Mouse (Mus musculus) kidney, postnatal 25 days (tissue): ENCODE data around the gene Ercc1.

Source experiments
- DNase-seq, 2 experiments: peaks; one replicate each; pipeline ENCODE4 v3.0.0; 2021; ENCODE audit warnings: mixed read lengths in 2 of 2

Gene Ercc1

DNA sequence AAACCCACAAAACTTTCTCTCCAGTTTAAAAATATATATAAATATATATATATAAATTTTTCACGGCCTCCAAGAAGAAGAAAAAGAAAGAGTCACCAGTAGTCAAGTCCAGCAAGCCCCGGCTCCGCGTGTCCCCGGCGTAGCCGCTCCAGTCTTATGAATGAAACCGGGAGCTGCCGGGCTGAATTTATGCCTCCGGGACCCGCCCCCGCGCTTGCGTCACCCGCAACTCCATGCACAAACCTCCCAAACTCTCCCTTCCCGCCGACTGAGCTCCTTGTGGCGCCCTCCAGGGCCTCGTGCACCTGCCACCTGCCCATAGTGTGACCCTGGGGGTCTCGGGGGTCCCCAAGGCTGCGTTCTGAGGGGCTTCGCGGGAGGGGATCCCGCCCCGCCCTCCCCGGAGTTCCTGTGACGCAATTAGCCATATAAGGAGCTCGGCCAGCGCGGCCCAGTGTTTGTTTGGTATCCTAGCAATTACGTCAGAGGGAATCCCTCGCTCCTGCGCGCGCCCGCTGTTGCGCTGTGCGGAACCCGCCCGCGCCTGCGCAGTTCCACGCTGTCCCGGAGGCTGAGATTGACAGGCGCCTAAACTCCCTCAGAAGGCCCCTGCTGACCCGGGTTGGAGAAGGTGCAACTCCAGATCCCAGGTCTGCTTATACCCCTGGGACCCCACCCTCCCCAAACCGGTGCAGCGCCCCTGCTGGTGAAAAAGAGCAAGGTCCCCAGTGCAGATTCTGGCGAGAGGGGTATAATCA lies 34.5 kb upstream of the Ercc1 start, which contains the start of gene Fosb:
Gene Fosb, minus strand, starts transcription at position 168 of the 758 bp plus-strand sequence.
- peak; percentile 97 for DNase-seq

DNA sequence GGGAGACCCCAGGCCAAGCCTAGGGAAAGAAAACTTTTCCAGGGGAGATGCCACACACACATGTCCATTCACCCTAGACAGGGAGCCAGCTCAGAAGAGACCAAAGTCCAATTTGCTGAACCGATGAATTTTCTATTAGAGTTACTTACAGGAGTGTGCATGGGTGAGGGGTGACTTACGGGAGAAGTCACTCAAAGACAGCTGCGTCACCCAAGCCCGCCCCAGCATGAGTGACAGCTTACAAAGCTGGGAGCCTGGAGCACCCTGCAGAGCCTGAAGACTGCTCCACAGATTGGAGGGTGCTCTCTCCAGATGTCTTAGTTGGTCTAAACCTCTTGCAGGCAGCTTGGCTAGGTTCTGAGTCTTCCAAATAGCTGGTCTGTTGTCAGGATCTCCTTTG lies 32.6 kb upstream of the Ercc1 start:
- peak; percentile 26 to 63 for DNase-seq

DNA sequence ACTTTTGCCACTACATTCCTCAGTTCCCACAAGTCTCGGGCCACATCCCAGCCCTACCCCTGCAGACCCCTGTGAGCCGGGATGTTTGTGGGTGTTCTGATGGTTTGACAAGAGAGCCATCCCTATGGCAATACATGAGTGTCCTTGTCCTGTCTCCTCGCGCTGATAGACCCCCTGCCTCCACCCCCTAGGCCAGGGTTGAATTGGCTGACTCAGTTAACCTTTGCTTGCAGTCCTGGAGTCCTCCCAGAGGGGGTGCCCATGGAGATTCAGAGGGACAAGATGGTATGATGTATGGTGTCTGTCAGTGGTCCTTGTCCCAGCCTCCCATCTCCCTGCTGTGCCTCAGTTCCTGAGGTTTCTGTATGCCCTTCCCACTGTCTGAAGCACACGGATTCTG lies 30.5 kb upstream of the Ercc1 start:
- DNase-seq = no peak

DNA sequence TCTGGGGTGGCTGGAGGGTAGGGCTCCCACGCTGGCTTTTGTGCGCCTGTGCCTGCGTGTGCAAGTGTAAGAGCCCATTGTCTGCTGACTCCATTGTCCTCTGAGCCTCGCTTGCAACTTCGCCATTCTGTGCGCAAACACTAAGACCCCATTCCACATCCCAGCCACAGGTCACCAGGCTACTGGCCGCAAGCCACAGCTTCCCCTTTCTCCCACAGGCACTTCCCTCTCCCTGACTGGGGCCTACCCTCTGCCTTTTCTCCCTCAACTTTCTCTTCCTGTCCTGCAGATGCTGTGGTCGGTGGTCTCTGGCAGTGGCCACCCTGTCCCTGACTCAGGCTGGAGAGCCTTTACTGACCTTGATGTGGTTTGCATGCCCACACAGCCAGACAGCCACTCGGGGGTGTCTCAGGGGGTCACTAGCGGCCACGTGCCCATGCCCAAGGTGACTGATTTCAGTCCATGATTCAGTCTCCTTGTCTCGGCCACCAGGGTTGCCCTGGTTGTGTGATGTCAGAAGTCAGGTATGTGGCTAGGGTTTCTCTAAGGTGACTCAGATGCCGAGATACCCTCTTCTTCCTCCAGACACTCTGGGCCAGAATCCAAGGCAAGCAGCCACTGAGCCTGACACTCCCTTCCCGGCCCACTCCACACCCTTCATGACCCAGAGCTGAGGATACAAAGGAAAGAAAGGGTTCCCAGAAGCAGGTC lies 28.0 kb upstream of the Ercc1 start:
- DNase-seq = no peak

DNA sequence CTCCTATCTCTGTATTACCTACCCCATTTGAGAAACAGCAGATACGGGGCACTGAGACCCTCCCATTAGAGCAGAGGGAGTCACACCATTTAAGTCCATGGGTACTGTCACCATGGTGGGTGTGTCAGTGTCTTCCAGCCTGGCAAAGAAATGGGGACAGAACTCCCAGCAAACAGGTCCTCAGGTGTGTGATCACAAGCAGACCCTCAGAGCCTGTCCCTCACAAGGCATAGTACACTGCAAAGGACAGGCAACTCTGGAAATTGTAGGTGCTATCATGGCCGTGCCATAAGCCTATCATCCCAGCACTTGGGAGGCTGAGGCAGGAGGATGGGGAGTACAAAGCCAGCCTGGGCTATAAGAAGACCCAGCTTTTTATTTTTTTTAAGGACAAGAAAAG lies 26.4 kb upstream of the Ercc1 start:
- no peak for DNase-seq

DNA sequence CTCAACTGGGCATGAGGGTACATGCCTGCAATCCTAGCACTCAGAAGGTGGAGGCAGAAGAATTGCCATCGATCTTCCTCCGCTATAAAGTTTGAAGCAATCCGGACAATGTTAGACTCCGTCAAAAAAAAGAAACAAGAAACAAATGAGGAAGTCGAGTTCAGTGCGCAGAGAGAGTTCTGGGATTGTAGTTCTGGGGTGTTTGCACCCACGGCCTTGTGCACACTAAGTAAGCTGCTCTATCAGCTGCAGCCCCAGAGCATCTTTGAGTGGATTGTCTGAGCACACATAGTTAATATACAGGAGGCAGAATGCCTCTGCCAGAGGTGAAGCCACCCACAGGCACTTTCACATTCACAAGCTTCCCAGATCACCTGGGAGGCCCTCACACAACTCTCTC lies 25.9 kb upstream of the Ercc1 start:
- no peak for DNase-seq

DNA sequence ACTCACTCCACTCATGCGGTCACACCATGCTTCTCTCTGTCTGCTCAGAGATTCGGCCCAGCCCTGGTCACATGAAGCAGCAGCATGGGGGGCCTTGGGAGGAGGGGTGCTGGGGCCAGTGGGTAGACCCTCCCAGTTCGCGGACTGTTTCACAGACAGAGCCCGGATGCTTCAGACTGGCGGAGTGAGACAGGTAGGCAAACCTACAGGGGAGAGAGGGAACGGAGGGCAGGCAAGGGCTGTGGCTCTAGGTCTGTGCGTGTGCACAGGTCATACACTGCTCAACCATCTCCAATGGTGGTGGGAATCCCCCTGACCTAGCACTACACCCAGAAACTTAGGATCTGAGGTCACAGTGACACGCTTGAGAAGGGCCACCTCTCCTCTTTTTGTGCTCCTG lies 25.1 kb upstream of the Ercc1 start:
- DNase-seq = peak in 1 of 2 experiments; percentile 46

DNA sequence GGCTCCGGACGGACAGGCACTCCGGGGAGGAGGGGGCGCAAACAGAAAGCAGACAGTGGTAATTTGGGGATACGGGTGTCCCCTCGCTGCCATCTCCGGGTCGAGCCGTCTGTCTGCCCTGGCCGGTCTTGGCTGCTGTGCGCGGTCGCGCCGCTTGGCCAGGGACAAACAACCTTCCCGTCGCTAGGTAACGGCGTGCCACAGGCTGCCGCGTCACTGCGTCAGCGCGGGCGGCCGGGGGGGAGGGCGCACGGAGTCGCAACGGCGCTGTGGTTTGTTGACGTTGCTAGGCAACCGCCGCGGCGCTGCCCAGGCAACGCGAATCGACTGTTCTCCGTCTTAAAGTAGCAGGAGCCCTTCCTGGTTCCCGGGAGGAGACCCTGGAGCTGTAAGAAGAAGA lies 24.7 kb upstream of the Ercc1 start:
- DNase-seq = peak; percentile 98 to 99

DNA sequence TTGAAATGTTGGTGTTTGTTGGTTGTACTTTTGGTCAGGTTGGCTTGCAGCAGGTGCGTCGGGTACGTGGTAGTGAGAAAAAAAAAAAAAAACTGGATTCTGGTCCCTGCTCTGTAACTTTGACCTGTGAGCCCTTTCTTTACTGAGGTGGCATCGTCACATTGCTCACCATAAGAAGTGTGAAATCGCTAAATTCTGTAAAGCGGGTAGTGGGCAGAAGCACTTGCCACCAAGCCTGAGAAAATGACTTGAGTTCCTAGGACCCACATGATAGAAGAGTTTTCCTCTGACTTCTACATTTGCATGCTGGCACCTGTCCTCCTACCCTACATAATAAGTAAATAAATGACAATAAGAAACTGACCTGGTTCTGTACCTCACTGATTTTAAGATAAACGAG lies 23.9 kb upstream of the Ercc1 start:
- no peak for DNase-seq

DNA sequence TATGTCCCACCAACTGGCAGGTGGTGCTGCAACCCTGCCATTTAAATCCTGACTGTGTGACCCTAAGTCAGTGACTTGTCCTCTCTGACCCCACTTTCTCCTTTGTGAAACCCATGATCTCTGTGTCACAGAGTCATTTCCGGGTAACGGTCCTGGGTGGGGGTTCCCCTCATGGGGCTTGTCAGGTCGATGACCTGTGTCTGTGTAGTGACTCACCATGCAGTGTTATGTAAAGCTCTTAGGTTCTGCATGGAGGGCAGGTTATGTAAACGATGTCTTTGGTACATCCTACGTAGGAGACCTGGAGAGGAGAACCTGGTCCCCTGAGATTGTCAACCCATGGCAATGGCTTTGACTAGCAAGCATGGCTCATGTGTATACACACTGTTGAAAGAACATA lies 23.1 kb upstream of the Ercc1 start:
- DNase-seq = no peak

DNA sequence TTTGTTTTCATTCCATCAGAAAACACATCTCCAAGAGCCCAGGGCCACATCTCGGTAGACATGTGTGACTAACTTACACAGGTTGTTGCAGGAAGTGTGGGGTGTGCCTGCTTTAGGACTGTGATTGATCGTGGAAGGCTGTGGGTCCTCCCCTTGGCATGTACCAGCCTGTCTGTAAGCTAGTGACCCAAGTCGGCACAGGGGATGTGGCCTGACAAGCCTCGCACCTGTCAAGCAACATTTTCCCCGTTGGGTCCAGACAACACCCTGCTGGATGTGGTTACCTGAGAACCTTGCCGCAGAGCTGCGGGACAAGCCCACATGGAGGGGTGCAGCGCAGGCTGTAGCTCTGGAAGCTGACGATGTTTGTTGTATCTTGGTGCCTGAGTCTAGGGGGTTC lies 22.1 kb upstream of the Ercc1 start:
- DNase-seq = no peak

DNA sequence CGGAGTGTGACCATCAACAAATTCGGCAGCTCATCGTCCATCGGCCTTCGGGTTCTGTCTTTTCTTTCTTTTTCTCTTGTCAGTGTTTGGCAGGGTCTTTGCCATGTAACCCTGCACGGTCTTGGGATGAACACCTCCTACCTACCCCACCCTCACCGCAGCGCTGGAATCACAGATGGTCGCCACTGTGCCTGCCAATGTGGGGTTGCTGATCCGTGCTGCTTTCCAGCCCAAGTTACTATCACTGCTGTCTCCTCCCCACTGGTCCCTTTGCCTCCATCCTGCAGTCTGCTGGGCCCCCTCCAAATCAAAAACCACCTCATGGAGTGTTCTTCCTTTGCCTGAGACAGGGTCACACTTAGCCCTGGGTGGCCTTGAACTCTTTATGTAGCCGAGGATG lies 20.4 kb upstream of the Ercc1 start:
- no peak for DNase-seq

DNA sequence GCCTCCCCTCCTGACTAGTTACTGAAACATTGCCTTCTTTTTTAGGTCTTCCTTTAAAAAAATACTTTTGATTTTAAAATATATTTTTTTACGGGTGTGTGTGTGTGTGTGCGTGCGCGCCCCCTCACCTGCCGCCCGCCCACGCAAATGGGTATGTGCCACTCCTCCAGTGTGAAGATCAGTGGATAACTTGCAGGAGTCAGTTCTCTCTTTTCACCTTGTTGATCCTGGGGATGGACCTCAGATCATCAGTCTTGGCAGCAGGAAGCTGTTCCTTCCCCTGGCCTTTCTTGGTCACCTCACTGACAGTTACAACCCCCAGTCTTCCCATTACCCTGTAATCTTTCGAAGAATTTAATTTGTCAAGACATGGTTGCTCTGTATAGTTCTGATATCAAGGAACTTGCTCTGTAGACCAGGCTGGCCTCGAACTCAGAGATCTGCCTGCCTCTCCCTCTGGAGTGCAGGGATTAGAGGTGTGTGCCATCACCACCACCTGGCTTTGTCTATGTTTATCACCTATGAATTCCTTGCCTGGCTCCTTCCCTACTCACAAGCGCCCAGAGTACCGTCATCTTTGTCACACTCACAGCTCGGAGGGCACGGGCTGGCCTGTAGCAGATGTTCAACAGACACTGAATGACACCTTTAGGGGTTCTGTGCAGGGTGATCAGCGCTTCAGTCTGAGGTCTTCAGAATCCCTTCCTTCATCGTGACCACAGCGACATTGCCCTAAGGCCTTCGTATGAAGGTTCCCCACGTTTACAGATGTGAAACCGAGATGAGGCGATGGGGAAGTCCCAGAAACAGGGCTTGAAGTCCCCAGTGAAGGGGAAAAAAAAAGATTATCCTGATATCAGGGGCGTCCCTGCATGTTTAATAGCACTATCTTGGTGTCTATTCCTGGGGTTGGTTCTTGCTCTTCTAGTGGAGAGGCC lies 19.0 kb upstream of the Ercc1 start:
- DNase-seq = no peak

DNA sequence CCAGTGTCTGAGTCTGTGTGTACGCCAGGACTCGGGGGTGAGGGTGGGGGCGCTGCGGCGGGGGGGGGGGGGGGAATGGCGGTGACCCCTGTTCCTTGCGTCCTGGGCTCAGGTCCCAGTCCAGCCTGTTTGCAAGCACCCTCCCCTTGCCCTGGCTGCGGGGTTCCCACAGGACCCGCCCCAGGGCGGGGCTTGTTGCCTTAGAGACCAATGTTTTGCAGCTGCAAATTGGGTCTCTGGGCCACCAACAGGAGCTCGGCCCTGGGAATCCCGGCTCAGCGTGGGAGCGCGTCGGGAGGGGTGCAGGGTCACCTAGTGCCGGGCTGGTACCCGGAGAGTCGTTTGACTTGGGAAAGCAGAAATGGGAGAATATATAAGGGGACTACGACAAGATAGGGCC lies 18.2 kb upstream of the Ercc1 start:
- DNase-seq = peak; percentile 96

DNA sequence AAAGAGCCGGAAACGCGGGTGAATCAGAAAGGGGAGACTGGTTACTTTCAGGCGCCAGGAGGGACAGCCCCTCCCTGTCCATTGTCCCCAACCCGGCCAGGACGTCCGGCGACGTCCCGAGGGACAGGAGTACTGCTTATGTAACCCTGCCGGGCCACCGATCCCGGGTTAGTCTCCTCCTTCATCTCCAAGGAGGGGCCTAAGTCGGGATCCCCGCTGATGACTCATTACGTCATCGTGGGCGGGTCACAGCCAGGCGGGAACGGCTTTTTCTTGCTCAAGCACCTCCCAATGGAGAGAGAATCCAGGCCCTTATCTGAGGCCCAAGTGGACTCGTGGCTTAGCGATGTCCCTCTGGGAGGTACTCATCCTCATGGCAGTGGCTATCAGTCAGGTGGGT lies 17.4 kb upstream of the Ercc1 start:
- DNase-seq = peak; percentile 93 to 96

DNA sequence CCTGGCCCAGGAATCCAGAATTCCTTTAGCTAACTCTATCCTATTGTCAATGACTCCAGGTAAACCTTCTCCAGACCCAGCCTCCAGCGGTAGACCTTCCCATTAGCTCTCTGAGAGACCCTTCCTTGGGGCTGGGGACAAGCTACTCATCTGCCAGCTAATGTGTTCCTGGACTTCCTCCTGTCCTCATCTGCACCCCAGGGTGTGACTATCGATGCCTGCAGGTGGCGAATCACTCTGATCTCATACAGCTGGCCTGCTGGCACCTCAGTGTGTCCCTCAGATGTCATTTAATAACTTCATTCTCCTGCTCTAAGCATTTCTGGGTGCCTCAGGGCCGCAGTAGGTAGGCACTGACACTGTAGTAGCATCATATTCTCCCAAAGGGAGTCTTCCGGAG lies 16.8 kb upstream of the Ercc1 start:
- no peak for DNase-seq

DNA sequence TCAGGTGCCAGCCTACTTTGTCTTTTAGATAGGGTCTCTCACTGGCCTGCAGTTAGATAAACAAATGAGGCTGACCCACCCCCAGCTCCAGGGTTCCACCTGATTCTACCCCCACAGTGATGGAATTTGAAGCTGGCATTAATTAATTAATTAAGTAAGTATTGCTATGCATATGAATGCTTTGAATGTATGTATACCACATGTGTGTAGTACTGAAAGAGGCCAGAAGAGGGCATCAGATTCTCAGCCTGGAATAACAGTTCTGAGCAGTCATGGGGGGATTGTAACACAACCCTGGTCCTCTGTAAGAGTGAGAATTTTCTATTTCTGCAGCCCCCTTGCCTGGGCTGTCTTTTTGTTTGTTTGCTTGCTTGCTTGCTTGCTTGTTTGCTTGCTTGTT lies 16.2 kb upstream of the Ercc1 start:
- no peak for DNase-seq

DNA sequence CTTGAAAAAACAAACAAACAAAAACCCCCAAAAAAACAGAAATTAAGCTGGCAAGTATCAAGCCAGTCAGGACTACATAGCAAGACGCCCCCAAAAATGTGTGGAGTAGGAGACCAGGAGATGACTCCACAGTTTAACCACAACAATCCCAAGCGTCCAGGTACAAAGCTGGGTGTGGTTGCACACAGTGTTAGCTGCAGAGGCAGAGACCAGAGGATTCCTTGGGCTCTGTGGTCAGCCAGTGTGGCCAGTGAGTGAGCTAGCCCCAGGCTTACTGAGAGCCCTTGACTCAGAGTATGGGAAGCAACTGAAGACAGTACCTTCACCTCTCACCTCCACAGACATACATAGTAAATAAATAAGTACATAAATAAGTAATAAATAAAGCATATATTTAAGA lies 12.7 kb upstream of the Ercc1 start:
- no peak for DNase-seq

DNA sequence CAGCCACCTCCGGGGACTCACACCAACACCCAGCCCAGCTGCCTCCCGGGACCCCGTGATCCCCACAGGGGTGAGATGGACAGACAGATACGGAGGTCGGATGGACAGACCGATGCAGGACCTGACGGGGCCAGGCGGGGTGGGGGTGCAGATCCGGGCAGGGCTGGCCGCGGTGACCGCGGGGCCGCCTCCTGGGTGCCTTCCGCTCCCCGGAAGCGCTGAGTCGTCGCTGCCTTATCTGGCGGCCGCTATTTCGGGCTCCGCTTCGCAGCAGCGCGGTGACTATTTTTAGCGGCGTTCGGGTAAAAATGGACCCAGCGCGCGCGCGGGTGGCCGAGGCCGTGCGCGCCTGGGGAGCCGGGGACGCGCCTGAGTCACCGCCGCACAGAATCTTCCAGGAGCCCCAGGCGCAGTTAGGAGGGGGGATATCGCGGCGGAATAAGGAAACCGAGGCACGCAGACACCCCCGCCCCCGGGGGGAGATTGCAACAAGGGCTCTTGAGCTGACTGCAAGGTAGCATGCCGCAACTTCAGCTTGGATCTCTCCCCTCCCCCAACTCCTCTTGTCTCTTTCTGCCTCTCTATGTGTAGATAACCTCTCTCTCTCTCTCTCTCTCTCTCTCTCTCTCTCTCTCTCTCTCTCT lies 11.7 kb upstream of the Ercc1 start:
- DNase-seq = peak; percentile 64 to 80

DNA sequence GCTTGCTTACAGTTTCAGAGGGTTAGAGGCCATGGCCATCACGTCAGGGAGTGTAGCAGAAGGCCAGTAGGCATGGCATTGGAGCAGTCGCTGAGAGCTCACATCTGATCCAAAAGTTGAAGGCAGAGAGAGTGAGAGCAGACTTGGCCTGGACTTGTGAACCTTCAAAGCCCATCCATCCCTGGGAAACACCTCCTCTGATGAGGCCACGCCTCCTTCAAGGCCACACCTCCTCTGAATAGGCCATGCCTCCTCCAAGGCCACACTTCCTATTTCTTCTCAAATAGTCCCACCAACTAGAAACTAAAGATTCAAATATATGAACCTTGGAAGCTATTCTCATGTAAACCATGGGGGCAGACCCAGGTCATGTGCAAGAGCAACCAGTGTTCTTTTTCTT lies 9.0 kb upstream of the Ercc1 start:
- DNase-seq = peak; percentile 54 to 72

DNA sequence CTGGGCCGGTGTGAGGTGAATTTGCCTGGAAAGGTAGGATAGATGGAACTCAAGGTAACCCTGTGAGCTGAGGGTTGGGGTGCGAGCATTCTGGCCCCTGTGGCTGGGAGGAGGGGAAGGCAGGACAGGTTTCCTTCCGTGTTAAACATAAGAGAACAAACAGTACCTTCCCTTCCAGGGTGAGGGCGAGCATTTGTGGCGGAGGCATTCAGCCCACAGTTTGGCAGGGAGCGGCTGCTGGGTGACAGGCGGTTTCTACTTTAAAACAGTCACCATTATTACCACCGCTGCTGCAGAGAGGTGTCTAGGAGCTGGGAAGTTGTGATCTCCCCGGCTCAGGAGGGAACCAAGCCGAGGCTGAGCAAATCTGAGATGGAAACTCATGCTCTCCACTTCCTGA lies 7.5 kb upstream of the Ercc1 start:
- no peak for DNase-seq

DNA sequence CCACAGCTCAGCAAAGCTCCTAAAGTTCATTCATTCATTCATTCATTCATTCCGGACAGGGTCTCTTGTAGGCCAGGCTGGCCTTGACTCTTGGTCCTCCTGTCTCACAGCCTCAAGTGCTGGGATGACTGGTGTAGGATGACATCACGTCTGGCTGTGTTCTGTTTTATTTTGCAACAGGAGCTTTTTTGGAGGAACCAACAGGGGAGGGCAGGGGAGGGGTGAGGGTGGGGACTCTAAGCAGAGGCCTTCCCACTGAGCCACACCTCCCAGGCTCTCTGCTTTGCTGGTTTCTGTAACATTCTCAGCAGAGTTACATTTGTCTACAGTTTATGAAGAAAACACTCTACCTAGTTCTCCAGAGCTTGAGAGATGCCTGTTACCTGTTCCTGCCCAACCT lies 6.5 kb upstream of the Ercc1 start:
- no peak for DNase-seq

DNA sequence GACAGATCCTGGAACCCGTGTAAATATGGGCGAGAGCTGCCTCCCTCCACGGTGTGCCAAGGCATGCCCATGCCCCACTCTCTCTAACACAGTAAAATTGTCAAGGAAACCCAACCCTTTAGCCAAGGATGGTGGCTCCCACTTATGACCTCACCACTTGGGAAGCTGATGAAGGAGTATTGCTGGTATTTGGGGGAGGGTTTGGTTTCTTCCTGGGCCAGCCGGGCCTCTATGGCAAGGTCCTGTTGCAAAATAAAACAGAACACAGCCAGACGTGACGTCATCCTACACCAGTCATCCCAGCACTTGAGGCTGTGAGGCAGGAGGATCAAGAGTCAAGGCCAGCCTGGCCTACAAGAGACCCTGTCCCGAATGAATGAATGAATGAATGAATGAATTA lies 6.0 kb upstream of the Ercc1 start:
- no peak for DNase-seq
